Mouse (Mus musculus): ENCODE results near the gene Cnn2.

Gene Cnn2

DNA sequence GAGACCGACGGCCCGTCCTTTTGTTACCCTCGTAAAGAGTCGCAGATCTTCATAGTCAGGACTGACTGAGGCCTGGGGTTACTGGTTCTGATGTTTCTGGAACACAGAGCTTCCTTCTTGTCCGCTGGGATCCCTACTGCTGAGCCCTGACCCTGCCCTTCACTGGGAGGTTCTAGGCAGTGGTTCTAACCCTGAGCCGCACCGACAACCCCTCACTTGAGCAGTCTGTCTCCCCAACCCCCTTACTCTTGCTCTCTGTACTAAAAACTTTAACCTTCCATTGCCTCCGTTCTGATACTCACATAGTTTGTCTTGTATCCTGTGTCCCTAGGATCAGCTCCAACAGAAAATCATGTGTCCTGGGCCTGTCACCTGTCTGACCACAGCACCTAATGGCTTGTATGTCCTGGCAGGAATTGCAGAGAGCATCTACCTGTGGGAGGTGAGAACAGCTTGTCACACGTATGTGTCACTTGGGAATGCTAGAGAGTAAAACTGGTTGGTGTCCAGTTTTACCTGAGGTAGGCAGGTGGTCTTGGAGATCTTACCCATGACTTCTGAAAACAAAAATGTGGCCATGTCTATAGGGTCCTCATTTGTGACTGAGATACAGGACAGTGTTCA, 27.6 kb upstream of the Cnn2 start:
- ChIA-PET POLR2A (interaction anchor here in 3 of 4 experiments (0.7 to 3.6 kb wide), 59 partner anchors 8 to 715 kb away, joined by 3 to 84 read pairs (median 5); partner anchors contain the start of genes Grin3b (in 2 of the 3), Med16 (in 2 of the 3), Mum1 (in 2 of the 3) and Ptbp1 (in 2 of the 3)), CTCF (interaction anchor here (0.6 to 3.3 kb wide), 43 partner anchors 8 to 584 kb away, joined by 3 to 48 read pairs (median 5); partner anchors contain the start of genes Tmem259 (in 3 of the 4), Cbarp (in 2 of the 4), Arid3a (in 1 of the 4) and Cirbp (in 1 of the 4))

DNA sequence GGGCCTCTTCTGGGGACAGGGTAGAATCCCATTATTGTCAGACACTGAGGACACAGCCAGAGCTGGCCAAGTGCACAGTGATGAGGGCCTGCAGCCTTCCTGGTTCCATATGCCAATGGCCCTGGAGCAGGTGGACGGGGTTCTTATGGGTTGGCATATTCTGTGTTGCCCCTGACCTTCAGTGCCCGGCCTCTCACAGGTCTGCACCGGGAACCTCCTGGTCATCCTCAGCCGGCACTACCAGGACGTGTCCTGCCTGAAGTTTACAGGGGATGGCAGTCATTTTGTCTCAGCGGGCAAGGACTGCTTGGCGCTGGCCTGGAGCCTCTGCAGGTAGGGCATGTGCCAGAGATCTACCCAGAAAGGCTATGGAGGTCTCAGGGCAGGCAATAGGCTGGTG, 23.7 kb upstream of the Cnn2 start:
- POLR2A ChIA-PET = interaction anchor here in 2 of 4 experiments (1.2 to 3.5 kb wide), 3 partner anchors 10 to 16 kb away, joined by 3 to 13 read pairs (median 3); no protein-coding TSS in a partner anchor
- CTCF ChIA-PET = no interaction called here

DNA sequence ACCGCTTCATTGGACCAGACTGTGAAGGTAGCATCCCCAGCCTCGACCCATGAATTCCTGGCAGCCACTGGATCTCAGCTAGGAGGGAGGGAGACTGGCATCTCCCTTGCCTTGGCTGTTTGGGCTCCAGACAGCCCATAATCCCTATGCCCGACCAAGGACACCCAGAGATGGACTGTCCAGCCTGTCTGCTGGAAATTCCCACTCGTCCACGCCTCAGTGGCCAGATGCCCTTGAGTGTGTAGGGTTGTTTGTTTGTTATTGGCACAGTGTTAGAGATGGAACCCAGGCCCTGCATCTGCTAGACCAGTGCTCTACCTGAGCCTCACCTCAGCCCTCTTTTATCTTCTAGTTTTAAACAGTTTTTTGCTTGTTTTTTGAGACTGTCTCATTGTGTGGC, 23.1 kb upstream of the Cnn2 start:
- CTCF ChIA-PET = no interaction called here
- POLR2A ChIA-PET = interaction anchor here in 2 of 4 experiments (0.9 to 3.5 kb wide), 5 partner anchors 9 to 20 kb away, joined by 3 to 13 read pairs (median 4); no protein-coding TSS in a partner anchor

DNA sequence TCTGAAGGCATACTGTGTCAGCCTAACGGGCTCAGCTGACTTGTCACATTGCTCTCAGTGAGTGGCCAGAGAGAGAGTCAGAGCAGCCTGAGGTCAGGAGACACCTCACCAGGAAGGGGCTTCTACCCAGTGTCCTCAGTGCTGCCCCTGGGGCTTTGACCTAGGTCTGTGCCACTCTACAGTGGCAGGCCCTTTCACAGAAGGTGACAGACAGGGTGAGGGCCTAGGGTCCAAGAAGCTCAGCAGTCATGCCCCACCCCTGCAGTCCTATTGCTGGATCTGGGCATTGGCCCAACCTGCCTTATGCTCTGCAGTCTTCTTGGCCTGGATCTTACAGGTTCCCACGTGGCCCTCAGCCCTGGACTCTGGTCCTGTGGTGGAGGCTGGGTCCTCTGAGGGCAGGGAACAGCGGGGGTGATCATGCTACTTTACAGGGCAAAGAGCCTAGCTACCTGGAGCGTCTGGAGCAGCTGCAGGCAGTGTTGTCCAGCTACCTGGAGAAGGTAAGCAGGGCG, 21.4 kb upstream of the Cnn2 start:
- CTCF ChIA-PET = interaction anchor here in 1 of 4 experiments (1.0 kb wide), 1 partner anchor 20 kb away, joined by 4 read pairs; no protein-coding TSS in a partner anchor

DNA sequence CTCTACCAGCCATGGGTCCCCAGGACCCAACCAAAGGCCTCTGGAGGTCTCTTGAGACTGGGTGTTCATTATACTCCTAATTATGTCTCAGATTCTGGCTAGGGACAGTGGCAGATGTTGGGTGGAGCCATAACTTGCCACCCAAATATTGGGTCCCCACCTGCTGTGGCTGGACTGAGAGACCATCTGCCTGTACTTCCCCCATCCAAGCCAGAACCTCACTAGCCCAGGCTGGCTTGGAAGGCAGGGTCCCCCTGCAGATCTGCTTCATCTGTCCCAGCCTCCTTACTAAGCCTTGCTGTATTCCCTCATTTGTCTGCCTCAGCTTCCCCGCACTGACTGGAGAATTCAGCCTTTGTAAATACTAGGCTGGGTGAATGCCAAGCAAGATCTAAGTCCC, 20.2 kb upstream of the Cnn2 start:
- CTCF ChIA-PET = interaction anchor here in 1 of 4 experiments (1.0 to 1.2 kb wide), 3 partner anchors 9 to 133 kb away, joined by 3 to 4 read pairs (median 3); partner anchors contain the start of gene Wdr18
- POLR2A ChIA-PET = interaction anchor here in 3 of 4 experiments (0.8 to 1.6 kb wide), 8 partner anchors 8 to 200 kb away, joined by 3 to 11 read pairs (median 4); partner anchors contain the start of genes Cnn2 (in 1 of the 3) and Wdr18 (in 1 of the 3)

More for the DNA sequence above, 21.4 kb upstream of the Cnn2 start:
- POLR2A ChIA-PET = interaction anchor here in 3 of 4 experiments (0.7 to 3.5 kb wide), 6 partner anchors 8 to 179 kb away, joined by 3 to 13 read pairs (median 3); no protein-coding TSS in a partner anchor

DNA sequence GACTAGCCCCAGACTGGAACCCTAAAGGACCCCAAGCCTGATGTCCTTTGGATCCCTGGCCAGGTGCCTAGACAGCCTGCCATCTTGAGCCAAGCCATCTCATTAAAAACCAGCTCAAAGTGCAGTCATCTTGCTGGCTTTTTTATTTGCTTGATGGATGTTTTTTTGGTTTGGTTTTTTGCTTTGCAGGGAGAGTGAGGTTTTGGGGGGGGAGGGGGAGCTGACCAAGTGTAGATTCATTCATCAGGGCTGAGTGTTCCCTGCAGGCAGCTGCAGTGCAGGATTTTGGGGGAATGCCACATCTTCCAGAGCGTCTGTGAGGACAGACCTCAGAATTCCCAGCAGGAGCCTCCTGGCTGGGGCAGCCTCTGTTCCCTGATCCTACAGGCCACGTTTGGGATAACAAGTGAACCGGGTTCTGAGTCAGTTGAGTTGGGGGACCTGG, 19.2 kb upstream of the Cnn2 start:
- ChIA-PET CTCF (interaction anchor here in 3 of 4 experiments (0.6 to 1.2 kb wide), 3 partner anchors 9 to 273 kb away, joined by 3 to 7 read pairs (median 3); partner anchors contain the start of gene Wdr18 (in 2 of the 3)), POLR2A (interaction anchor here in 3 of 4 experiments (0.6 to 1.6 kb wide), 19 partner anchors 9 to 817 kb away, joined by 3 to 11 read pairs (median 4); partner anchors contain the start of genes Wdr18 (in 3 of the 3), Cnn2 (in 1 of the 3) and Rps15 (in 1 of the 3))

DNA sequence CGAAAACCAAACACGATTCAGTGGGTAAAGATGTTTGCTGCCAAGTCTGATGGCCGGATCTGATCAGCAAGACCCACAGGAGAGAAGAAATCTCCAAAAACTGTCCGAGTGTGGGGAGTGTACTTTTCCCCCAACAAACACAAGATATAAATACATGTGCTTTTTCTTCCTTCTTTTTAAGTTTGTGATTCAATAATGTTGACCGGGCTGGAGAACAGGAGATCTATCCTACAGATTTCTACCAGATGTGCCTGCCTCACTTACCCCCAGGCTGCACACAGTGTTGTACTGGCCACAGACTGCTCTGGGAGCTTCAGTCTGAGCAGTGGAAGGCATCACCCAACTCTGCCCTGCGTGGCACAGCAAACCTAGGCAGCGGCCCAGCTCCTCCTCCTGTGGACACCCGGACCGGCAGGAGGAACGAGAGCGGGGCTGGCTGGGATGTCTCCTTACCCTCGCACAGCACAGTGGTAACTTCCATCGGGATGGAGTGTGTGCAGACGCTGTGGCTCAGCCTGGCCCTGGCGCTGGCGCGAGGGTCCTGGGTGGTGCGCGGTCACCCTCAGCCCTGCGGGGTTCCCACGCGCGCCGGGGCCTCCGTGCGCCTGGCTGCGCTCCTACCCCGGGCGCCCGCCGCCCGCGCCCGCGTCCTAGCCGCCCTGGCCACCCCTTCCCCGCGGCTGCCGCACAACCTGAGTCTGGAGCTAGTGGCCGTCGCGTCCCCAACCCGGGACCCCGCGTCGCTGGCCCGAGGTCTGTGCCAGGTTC, 17.8 kb upstream of the Cnn2 start, which contains the start of gene Grin3b:
Gene Grin3b (plus strand): TSS at position 301 of the 768 bp plus-strand sequence.
- ChIA-PET CTCF (interaction anchor here (0.5 to 2.9 kb wide), 11 partner anchors 11 to 399 kb away, joined by 3 to 14 read pairs (median 3); partner anchors contain the start of genes Tmem259 (in 2 of the 4), Palm (in 1 of the 4), Stk11 (in 1 of the 4) and Wdr18 (in 1 of the 4)), POLR2A (interaction anchor here (0.6 to 2.5 kb wide), 35 partner anchors 9 to 329 kb away, joined by 3 to 24 read pairs (median 3); partner anchors contain the start of genes Tmem259 (in 2 of the 4), Wdr18 (in 2 of the 4), Cdc34 (in 1 of the 4) and Med16 (in 1 of the 4))

DNA sequence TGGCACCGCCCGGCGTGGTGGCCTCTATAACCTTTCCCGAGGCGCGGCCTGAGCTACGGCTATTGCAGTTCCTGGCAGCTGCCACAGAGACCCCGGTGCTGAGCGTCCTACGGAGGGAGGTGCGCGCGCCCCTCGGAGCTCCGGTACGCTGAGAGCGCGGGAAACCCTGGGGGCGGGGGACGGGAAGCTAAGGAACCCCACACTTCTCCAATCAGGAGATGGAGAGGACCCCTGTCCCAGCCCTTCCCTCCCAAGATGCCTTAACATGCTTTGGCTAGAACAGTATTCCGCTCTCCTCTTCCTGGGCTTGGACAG, 17.2 kb upstream of the Cnn2 start:
- ChIA-PET CTCF (interaction anchor here (0.5 to 2.9 kb wide), 11 partner anchors 12 to 705 kb away, joined by 3 to 14 read pairs (median 3); partner anchors contain the start of genes Tmem259 (in 2 of the 4), Palm (in 1 of the 4), Stk11 (in 1 of the 4) and Wdr18 (in 1 of the 4)), POLR2A (interaction anchor here (0.6 to 2.5 kb wide), 33 partner anchors 8 to 328 kb away, joined by 3 to 24 read pairs (median 3); partner anchors contain the start of genes Tmem259 (in 2 of the 4), Wdr18 (in 2 of the 4), Cdc34 (in 1 of the 4) and Med16 (in 1 of the 4))

DNA sequence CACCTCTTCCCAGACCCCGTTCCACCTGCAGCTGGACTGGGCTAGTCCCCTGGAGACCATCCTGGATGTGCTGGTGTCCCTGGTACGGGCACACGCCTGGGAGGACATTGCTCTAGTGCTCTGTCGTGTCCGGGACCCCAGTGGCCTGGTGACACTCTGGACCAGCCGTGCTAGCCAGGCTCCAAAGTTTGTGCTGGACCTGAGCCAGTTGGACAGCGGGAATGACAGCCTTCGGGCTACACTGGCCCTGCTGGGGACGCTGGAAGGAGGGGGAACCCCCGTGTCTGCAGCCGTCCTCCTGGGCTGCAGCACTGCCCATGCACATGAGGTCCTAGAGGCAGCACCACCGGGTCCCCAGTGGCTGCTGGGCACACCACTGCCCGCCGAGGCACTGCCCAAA, 15.6 kb upstream of the Cnn2 start:
- ChIA-PET CTCF (interaction anchor here in 3 of 4 experiments (0.6 to 2.9 kb wide), 4 partner anchors 13 to 253 kb away, joined by 3 to 14 read pairs (median 4); partner anchors contain the start of genes Mum1 (in 1 of the 3) and Wdr18 (in 1 of the 3)), POLR2A (interaction anchor here in 3 of 4 experiments (0.7 to 4.6 kb wide), 8 partner anchors 11 to 187 kb away, joined by 3 to 42 read pairs (median 10); partner anchors contain the start of genes Tmem259 (in 3 of the 3), Wdr18 (in 2 of the 3) and Med16 (in 1 of the 3))

DNA sequence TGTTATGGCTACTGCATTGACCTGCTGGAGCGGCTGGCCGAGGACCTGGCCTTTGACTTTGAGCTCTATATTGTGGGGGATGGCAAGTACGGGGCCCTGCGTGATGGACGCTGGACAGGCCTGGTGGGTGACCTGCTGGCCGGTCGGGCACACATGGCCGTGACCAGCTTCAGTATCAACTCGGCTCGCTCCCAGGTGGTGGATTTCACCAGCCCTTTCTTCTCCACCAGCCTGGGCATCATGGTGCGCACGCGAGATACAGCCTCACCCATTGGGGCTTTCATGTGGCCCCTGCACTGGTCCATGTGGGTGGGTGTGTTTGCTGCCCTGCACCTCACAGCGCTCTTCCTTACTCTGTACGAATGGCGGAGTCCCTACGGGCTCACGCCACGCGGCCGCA, 14.3 kb upstream of the Cnn2 start:
- POLR2A ChIA-PET = interaction anchor here (0.6 to 4.6 kb wide), 24 partner anchors 9 to 349 kb away, joined by 3 to 42 read pairs (median 4); partner anchors contain the start of genes Tmem259 (in 3 of the 4), Wdr18 (in 3 of the 4) and 1600002K03Rik (in 1 of the 4)
- CTCF ChIA-PET = interaction anchor here in 2 of 4 experiments (1.6 to 3.7 kb wide), 5 partner anchors 10 to 162 kb away, joined by 4 to 22 read pairs (median 8); partner anchors contain the start of genes Tmem259 (in 2 of the 2) and Wdr18 (in 1 of the 2)

DNA sequence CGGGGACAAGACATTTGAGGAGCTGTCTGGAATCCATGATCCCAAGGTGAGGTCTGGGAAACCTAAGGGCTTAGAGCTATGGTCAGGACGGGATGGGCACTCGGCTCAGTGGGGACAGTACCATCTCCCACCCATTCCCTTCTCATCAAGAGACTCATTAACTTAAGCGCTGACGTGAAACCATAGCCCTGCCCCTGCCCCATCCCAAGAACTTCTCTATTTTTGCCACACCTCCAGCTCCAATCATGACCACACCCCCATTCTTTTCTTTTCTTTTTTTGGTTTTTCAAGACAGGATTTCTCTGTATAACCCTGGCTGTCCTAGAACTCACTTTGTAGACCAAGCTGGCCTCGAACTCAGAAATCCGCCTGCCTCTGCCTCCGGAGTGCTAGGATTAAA, 13.7 kb upstream of the Cnn2 start:
- ChIA-PET POLR2A (interaction anchor here (0.6 to 4.6 kb wide), 34 partner anchors 8 to 318 kb away, joined by 3 to 42 read pairs (median 5); partner anchors contain the start of genes Tmem259 (in 4 of the 4), Wdr18 (in 4 of the 4), 1600002K03Rik (in 1 of the 4) and Abca7 (in 1 of the 4)), CTCF (interaction anchor here in 3 of 4 experiments (1.0 to 3.7 kb wide), 8 partner anchors 10 to 191 kb away, joined by 3 to 22 read pairs (median 7); partner anchors contain the start of genes Tmem259 (in 2 of the 3), Cirbp (in 1 of the 3) and Wdr18 (in 1 of the 3))

DNA sequence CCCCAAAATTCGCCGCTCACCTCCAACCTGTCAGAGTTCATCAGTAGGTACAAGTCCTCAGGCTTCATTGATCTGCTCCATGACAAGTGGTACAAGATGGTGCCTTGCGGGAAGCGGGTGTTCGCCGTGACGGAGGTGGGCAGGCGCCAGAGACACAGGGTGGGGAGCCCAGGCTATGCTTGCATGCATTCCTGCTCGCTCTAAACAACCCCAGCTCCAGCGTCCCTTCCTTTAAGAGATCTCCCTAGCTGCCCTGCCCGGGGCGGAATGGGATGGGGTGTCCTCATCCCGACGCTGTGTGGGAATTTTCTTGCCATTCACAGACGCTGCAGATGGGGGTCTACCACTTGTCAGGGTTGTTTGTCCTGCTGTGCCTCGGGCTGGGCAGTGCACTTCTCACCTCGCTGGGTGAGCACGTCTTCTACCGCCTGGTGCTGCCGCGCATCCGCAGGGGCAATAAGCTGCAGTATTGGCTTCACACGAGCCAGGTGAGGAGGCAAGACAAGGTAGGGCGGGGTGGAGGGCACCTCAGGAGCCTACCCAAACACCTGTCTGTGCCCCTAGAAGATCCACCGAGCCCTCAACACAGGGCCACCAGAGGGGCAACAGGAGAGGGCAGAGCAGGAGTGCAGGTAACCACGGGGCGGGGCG, 12.2 kb upstream of the Cnn2 start:
- POLR2A ChIA-PET = interaction anchor here (0.6 to 4.6 kb wide), 35 partner anchors 8 to 362 kb away, joined by 3 to 42 read pairs (median 5); partner anchors contain the start of genes Tmem259 (in 4 of the 4), Wdr18 (in 3 of the 4), 1600002K03Rik (in 1 of the 4) and Abca7 (in 1 of the 4)

DNA sequence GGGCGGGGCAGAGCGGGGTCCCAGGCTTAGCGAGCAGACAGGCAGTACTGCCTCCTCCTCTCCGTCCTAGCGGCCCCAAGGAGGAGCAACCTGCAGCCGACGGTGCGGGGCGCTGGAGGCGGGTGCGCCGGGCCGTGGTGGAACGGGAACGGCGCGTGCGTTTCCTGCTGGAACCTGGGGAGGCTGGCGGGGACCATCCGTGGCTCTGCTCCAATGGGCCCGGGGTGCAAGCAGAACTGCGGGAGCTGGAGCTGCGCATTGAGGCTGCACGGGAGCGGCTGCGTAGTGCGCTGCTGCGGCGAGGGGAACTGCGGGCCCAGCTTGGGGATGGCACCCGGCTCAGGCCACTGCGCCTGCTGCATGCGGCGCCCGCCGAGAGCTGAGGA, 11.7 kb upstream of the Cnn2 start:
- CTCF ChIA-PET = interaction anchor here in 2 of 4 experiments (0.7 to 3.7 kb wide), 8 partner anchors 8 to 18 kb away, joined by 3 to 22 read pairs (median 4); partner anchors contain the start of genes Wdr18 (in 2 of the 2) and Tmem259 (in 1 of the 2)
- POLR2A ChIA-PET = interaction anchor here (0.6 to 4.6 kb wide), 29 partner anchors 7 to 363 kb away, joined by 3 to 42 read pairs (median 4); partner anchors contain the start of genes Tmem259 (in 3 of the 4), Wdr18 (in 2 of the 4), 1600002K03Rik (in 1 of the 4) and Abca7 (in 1 of the 4)

More for the DNA sequence above, 12.2 kb upstream of the Cnn2 start:
- CTCF ChIA-PET = interaction anchor here (0.5 to 3.7 kb wide), 11 partner anchors 8 to 165 kb away, joined by 3 to 22 read pairs (median 5); partner anchors contain the start of genes Wdr18 (in 2 of the 4) and Tmem259 (in 1 of the 4)

DNA sequence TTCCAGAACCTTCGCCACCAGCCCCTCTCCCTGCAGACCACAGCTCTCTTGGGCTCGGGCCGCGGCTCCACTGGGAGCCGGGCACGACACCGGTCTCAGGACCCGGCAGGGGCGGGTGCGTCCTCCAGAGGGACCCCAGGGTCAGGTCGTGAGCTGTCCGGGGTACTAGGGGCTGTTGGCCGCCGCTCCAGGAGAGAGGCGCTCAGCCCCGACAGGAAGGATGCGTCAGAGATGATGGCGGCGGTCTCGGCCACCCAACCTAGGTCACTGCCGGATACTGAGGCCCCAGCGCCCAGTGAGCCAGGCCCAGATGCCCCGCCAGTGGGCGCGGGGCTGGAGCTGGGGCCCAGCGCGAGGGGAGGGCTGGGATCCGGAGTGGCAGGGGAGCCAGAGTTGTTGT, 11.1 kb upstream of the Cnn2 start:
- ChIA-PET CTCF (interaction anchor here in 2 of 4 experiments (0.6 to 3.7 kb wide), 6 partner anchors 10 to 904 kb away, joined by 3 to 22 read pairs (median 4); partner anchors contain the start of gene Wdr18 (in 2 of the 2)), POLR2A (interaction anchor here (0.6 to 3.4 kb wide), 18 partner anchors 9 to 191 kb away, joined by 3 to 13 read pairs (median 4); partner anchors contain the start of genes Wdr18 (in 2 of the 4), Abca7 (in 1 of the 4), Cbarp (in 1 of the 4) and Stk11 (in 1 of the 4))

DNA sequence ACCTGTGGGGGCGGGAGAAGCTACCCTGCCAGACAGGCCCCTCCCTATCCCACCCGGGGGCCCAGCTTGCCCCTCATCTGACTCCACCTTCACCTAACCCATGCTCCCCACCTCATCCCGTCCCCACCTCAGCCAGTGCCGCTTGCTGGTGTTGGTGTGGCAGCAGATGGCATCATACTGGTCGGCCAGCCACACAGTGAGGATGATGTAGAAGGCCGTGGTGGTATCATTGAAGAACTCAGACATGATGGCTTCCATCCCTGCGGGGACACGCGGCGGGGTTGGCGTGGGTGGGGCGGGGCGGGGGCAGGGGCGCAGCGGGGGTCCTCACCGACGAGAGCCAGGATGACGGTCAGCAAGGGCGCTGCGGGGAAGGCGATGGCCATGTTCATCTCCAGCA, 10.3 kb upstream of the Cnn2 start:
- POLR2A ChIA-PET = interaction anchor here in 3 of 4 experiments (0.5 to 1.7 kb wide), 5 partner anchors 18 to 163 kb away, joined by 3 to 8 read pairs (median 3); partner anchors contain the start of genes Wdr18 (in 2 of the 3), Cbarp (in 1 of the 3) and Ptbp1 (in 1 of the 3)
- CTCF ChIA-PET = interaction anchor here in 2 of 4 experiments (1.2 to 3.7 kb wide), 2 partner anchors 18 kb away, joined by 4 to 22 read pairs; partner anchors contain the start of gene Wdr18 (in 2 of the 2)

Data from embryonic stem cell, embryonic (primary cell).